Mouse (Mus musculus) megakaryocyte, embryonic 14.5 days (primary cell): ENCODE data around the gene Pyroxd2.

ENCODE experiments used
- FLI1 ChIP-seq: IDR thresholded peaks from 2 replicates; pipeline ENCODE4 v1.6.1; 2012; ENCODE audit warnings: low read length, inconsistent platforms, mixed read lengths
- GATA1 ChIP-seq: IDR thresholded peaks from 3 replicates; pipeline ENCODE4 v1.6.1; 2012; ENCODE audit warnings: mixed read lengths, low read length, inconsistent platforms, borderline replicate concordance

DNA sequence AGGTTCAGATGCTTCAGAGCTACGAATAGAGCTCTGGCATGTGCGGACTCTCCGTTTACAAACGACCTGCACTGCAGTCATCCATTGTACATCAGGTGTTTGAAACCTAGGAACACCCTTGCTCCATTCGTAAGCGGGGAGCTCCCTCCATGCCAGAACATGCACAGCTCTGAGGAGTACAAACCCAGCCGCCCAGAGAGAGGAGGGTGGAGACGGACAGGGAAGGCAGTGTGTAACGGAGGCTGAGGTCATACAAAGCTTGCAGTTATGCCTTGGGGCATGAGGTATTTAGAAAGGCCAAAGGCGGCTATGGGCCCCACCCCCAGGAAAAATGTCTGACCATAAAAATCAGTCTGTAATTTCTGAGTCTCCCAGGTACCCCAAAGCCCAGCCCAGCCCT lies 11.8 kb upstream of the Pyroxd2 start:
- TF ChIP-seq FLI1 (no peak), GATA1 (no peak)
